Mouse (Mus musculus) liver, adult (tissue): ENCODE results near the gene Rasgef1a.

Experiments
- GATA4 ChIP-seq: IDR thresholded peaks from 2 replicates; pipeline ENCODE4 v1.6.1; 2014; ENCODE audit warnings: mild to moderate bottlenecking, low read length; ENCODE audit not compliant: insufficient replicate concordance

Rasgef1a gene

GRCm38 (mm10) chr6:118010756-118011615 is at the start of gene Rasgef1a:
Gene Rasgef1a, plus strand, starts transcription at chr6:118011438.
- TF ChIP-seq GATA4 = no peak

DNA sequence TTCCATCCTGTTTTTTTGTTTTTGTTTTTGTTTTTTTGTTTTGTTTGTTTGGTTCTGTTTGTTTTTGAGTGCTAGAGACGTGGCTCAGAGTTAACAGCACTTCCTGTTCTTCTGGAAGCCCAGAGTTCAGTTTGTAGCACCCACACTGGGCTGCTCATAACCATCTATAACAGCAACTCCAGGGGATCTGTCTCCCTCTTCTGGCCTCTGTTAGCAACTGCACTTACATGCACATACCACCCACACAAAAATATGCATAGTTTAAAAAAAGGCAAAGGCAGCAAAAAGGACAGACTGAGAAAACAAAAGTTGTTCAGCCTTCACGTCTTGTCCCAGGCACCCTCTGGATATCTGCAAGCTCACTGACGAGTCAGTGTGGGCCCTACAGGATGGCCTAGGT is 48.0 kb upstream of the Rasgef1a start:
- no peak for TF ChIP-seq GATA4

DNA sequence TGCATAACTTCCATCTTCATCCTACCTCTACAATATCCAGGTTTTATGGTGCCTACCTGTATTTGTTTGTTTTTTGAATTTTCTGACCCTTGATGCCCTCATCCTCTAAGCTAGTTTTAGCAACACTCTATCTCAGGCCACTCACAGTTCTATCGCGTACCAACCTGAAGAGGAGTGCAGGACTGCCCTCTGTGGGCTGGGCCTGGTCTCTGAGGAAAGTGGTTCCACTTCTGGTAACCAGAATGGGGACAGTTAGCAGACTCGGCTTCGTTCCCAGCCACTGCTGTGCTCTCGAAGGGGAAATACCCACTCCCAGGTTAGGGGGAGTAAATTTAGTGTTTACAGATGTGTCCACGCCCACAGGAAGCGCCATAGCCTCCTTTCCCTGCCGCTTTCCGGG is 44.5 kb upstream of the Rasgef1a start:
- TF ChIP-seq GATA4 = no peak

DNA sequence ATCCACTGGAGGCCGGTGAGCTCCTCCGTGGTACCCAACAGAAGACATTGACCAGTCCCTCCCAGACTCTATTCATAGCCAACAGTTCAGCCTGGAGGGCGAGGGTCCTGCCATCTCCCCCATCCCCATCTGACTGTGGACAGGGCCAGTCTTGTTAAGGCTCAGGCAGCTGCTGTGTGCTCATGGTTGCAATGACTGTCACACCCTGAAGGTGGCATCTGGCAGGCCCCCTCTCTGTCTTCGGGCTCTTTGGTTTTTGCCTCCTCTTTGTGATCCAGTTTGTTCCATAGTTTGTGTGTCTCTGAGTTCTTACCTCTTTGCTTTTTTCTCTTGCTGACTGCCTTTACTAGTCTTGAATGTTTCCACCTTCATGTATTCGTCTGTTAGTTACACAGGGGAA is 24.1 kb upstream of the Rasgef1a start:
- no peak for TF ChIP-seq GATA4

DNA sequence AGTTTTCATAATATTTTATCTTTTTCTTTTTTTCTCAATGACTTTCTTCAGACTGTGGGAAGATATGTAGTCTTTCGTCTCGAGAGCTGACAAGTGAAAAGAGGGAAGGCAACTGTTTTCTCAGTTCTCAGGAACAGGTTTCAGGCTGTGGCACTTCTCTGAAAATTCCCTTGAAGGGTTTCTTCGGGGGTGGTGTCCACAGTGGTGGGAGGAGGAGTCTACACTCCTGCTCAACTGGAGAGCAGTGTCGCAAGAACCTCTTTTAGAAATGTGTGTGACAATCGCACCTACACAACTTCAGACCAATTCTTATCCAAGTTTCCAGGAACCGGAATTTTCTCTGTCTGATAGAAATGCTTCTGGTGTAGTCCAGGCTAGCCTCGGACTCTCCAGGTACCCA is 22.0 kb upstream of the Rasgef1a start:
- no peak for TF ChIP-seq GATA4

GRCm38 (mm10) chr6:117990649-117991048 is 20.6 kb upstream of the Rasgef1a start:
- no peak for TF ChIP-seq GATA4

GRCm38 (mm10) chr6:117991297-117991696 is 19.9 kb upstream of the Rasgef1a start:
- TF ChIP-seq GATA4 = no peak

DNA sequence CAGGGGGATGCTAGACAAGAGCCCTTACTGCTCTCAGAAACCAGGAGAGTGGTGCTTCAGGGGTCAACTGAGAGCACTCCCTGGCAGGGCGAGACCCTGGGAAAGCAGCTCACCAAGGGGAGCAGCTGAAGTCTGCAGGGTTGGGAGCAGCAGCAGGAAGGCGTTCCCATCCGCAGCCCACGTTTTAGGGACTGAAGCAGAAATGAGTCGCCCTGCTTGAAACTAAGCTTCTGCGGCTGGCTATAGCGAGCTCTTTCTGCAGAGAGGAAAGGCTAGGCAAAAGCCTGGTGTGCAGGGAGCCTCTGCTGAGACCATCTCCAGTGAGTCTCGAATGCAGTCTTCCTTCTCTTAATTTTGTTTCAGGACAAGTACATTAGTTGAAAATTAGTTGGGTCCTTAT is 19.3 kb upstream of the Rasgef1a start:
- no peak for TF ChIP-seq GATA4

- no peak for TF ChIP-seq GATA4
These were observed 16.1 kb upstream of the Rasgef1a start for GRCm38 (mm10) chr6:117995168-117995567.

GRCm38 (mm10) chr6:118001272-118001671 is 10.0 kb upstream of the Rasgef1a start:
- no peak for TF ChIP-seq GATA4

- no peak for TF ChIP-seq GATA4
These were observed 3.9 kb upstream of the Rasgef1a start for GRCm38 (mm10) chr6:118007302-118007701.

- TF ChIP-seq GATA4 = no peak
These were observed 3.2 kb upstream of the Rasgef1a start for GRCm38 (mm10) chr6:118007843-118008539.

- TF ChIP-seq GATA4 = no peak
These were observed 982 bp upstream of the Rasgef1a start for GRCm38 (mm10) chr6:118010256-118010655.

DNA sequence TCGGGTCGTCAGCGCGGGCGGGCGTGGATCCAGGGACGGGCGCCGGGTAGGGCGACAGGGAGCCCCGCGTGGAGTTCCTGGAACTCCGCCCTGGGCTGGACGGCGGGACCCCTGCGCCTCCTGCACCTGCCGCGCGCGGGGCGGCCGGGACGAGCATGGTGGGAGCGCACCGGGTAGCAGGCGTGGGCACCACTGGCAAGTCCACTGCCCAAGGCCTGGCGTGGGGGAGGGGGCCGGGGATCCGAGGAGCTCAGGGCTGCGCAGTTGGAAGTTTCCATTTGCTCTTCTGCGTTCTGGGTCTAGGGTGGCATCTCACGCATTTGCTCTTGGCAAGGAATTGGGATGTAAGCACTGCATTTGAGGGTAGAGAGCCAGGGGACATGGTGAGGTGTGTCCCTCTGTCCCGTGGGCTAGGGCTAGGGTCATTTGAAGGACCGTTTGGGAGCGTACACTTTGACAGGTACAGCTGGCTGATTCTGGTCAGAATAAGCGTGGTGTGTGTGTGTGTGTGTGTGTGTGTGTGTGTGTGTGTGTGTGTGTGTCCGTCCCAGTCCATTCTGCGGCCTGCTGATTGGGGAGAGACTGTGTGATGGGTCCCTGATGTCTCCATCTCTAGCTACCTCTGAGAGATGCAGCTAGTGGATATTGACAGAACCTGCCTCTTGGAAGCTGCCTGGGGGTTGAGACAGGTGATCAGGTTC is 528 bp downstream of the Rasgef1a start:
- no peak for TF ChIP-seq GATA4

DNA sequence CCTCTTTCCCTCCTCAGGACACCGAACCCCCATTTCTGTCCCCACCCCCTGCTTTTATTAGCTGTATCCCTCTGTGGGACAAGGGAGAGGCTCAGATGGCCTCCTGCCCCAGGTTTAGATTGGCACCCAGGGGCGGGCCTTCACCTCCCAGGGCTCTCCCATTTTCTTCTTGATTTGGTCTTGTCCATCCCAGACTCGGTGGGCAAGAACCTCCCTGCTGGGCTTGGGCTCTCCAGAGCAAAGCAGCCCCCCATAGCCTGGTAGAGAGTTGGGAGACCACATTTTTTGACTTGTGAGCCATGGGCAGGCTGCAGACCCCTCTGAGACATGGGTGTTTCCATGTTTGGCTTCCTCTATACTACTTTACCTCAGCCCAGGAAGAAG is 1.1 kb downstream of the Rasgef1a start:
- no peak for TF ChIP-seq GATA4
